Mouse (Mus musculus) embryonic facial prominence, embryonic 12.5 days (tissue): ENCODE data around the gene Ppp1r16b. TPM values are rescaled to one million over a fixed set of nuclear protein-coding genes. Genes with fewer than 3 reads are reported as not detected.
A peak's percentile ranks its signal among the peaks of the same experiment; 100 is the strongest.

Experiments
- microRNA counts: library from miRNA; unstranded; fragments of <30 nt; microRNA quantifications from one replicate; lab custom pipeline; 2017
- microRNA-seq: library from miRNA; unstranded; fragments of <30 nt; microRNA quantifications from one replicate; pipeline ENCODE4, GENCODE M21; 2017
- polyA plus RNA-seq: library from polyadenylated mRNA; unstranded; fragments of >200 nt; fragmentation: Nextera tagmentation; extraction: Ambion mirVana; gene quantifications from 2 replicates; pipeline ENCODE4 v1.2.1, GENCODE M21; 2016

Gene Ppp1r16b
- polyA plus RNA-seq, 1 experiment from 2014 or later, result 2.5 TPM

MicroRNAs encoded within 50 kb of the gene (microRNA counts, 519-probe panel; counts per million panel counts)
- microRNA mmu-miR-3474 (lab: Ali Mortazavi, UCI), result 460 counts per million, percentile 65 among the panel's probes with 10 or more counts

Small RNA genes within 50 kb of the gene (microRNA-seq; reads per million reads assigned to microRNA genes)
- gene Gm26141, result not detected
- gene Mir3474, result 3.6 reads per million, percentile 16 among the genes with 10 or more reads in this experiment

Other genes with a start within 250 kb of the Ppp1r16b start
- gene Adig, start 162.8 kb upstream of the Ppp1r16b start, polyA plus RNA-seq, result not detected in 2 replicates
- 0.18 and 0.26 TPM in 2 replicates for gene Arhgap40, start 152.6 kb upstream of the Ppp1r16b start, polyA plus RNA-seq
- gene Slc32a1, start 54.6 kb upstream of the Ppp1r16b start, polyA plus RNA-seq, result not detected in 2 replicates
- gene Actr5, start 40.5 kb upstream of the Ppp1r16b start, polyA plus RNA-seq, result 20.9 and 23.1 TPM in 2 replicates
- gene Fam83d, start 102.7 kb downstream of the Ppp1r16b start, polyA plus RNA-seq, result 49.3 and 52.6 TPM in 2 replicates
- 14.7 and 16.6 TPM in 2 replicates for gene Dhx35, start 129.4 kb downstream of the Ppp1r16b start, polyA plus RNA-seq